Mouse (Mus musculus) olfactory bulb, adult 2 months (tissue): ENCODE results near the gene Gm27029.

Experiments
- CTCF ChIP-seq: fragments of 200-500 bp; IDR thresholded peaks from 2 replicates; pipeline ENCODE4 v1.5.1; 2012; ENCODE audit warnings: low read depth, mild to moderate bottlenecking, low read length, moderate library complexity; ENCODE audit not compliant: insufficient read depth
- POLR2A ChIP-seq: fragments of 200-500 bp; IDR thresholded peaks from 2 replicates; pipeline ENCODE4 v1.6.1; 2012; ENCODE audit warnings: mild to moderate bottlenecking, low read depth, low read length, moderate library complexity; ENCODE audit not compliant: insufficient read depth

- TF ChIP-seq CTCF (no peak), POLR2A (no peak)
Observed at GRCm38 (mm10) chr11:101454702-101455101, 30.1 kb upstream of the Gm27029 start.
